Mouse (Mus musculus) liver, adult 2 months (tissue): ENCODE data around the gene Fanca. TPM values are rescaled to one million over a fixed set of nuclear protein-coding genes. Genes with fewer than 3 reads are reported as not detected.

Source experiments
- DNase-seq: peaks from one replicate; pipeline ENCODE4 v3.0.0-alpha.2; 2011; ENCODE audit warnings: low read depth, low spot score; ENCODE audit errors: extremely low read depth
- H3K27ac ChIP-seq: fragments of 200-500 bp; replicated peaks from 2 replicates; pipeline ENCODE4 v1.5.1; 2012; ENCODE audit warnings: low read depth, mild to moderate bottlenecking, control low read depth, inconsistent platforms, low read length; ENCODE audit not compliant: insufficient read depth
- H3K27me3 ChIP-seq: fragments of 200-500 bp; 2 replicates; pipeline ENCODE4 v1.6.1; 2012; ENCODE audit warnings: mild to moderate bottlenecking, moderate library complexity, low read length, inconsistent platforms; ENCODE audit not compliant: control insufficient read depth, insufficient read depth
- H3K36me3 ChIP-seq: fragments of 200-500 bp; 2 replicates; pipeline ENCODE4 v1.6.1; 2012; ENCODE audit warnings: low read length, inconsistent platforms; ENCODE audit not compliant: control insufficient read depth, insufficient read depth
- H3K4me1 ChIP-seq: fragments of 200-500 bp; 2 replicates; pipeline ENCODE4 v1.6.1; 2011; ENCODE audit warnings: low read length; ENCODE audit not compliant: control insufficient read depth, insufficient read depth
- H3K4me3 ChIP-seq: fragments of 200-500 bp; 2 replicates; pipeline ENCODE4 v1.5.1; 2011; ENCODE audit warnings: low read depth, mild to moderate bottlenecking, control low read depth, low read length, moderate library complexity; ENCODE audit not compliant: insufficient read depth
- H3K79me2 ChIP-seq: fragments of 200-500 bp; 2 replicates; pipeline ENCODE4 v1.6.1; 2012; ENCODE audit warnings: inconsistent platforms, mild to moderate bottlenecking, low read length, moderate library complexity; ENCODE audit not compliant: control insufficient read depth, insufficient read depth
- H3K9ac ChIP-seq: fragments of 200-500 bp; 2 replicates; pipeline ENCODE4 v1.6.1; 2012; ENCODE audit warnings: low read depth, mild to moderate bottlenecking, control low read depth, inconsistent platforms, low read length
- CTCF ChIP-seq: fragments of 200-500 bp; IDR thresholded peaks from 2 replicates; pipeline ENCODE4 v1.5.1; 2011; ENCODE audit warnings: low read depth, low read length, control low read depth
- POLR2A ChIP-seq: fragments of 200-500 bp; IDR thresholded peaks from 2 replicates; pipeline ENCODE4 v1.6.1; 2011; ENCODE audit warnings: low read length, control low read depth; ENCODE audit not compliant: insufficient read depth; ENCODE audit errors: extremely low read depth
- WGBS: fragments of 180-500 bp; shearing (Covaris S2); methylation state at CpG from one replicate; pipeline ENCODE4 v1.1.7; 2018; 5-methylcytosine and 5-hydroxymethylcytosine counted together
- polyA plus RNA-seq: library from polyadenylated mRNA; depleted of rRNA; stranded (reverse); fragments of >200 nt; gene quantifications from 2 replicates; pipeline ENCODE4 v1.2.3, GENCODE M21; 2012; rRNA removed
- total RNA-seq: library from RNA; depleted of rRNA; stranded (reverse); fragments of >200 nt; gene quantifications from 2 replicates; pipeline ENCODE4 v1.2.3, GENCODE M21; 2014; rRNA removed

The Fanca gene
- total RNA-seq (0.94 and 1.8 TPM in 2 replicates), polyA plus RNA-seq (0.88 and 1.1 TPM in 2 replicates)

DNA sequence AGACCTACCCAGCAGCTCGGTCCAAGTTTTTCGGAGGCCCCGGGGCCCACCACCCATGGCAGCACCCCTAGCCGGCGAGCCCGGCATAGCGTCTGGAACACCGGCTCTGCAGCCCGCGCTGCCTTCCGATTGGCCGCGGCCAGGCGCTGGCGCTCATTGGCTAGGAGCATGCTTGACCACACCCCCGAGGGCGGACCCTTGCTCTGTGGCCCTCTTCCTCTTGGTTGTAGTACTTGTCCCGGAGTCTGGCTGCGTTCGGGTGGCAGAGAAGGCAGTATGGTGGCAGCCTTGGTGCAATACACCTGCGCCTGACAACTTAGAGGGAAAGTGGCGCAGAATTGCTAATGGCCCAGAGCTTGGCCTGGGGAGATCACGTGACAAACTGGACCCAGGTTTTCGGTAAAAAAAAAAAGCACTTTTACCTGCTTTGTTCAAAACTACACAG is at the start of gene Fanca:
TSS of gene Fanca (minus strand) at position 110 of the 445 bp plus-strand sequence.
- no peaks in the 10 kb centered on the region for H3K79me2 ChIP-seq
- peak within 1 kb of the TSS; percentile 45; the same call in 1 of the 2 replicates for H3K27ac ChIP-seq
- H3K4me3 ChIP-seq, result peak within 1 kb of the TSS; percentile 75
- peak within 1 kb of the TSS; percentile 68 for H3K9ac ChIP-seq
- WGBS, result 0% methylated on average over 24 of the region's 24 CpGs
- peak; percentile 85 for DNase-seq
- TF ChIP-seq POLR2A (peak; percentile 87), CTCF (peak; percentile 37)
- no peaks in the 10 kb centered on the region for H3K27me3 ChIP-seq
- peaks cover 3% of the 10 kb centered on the region; the same call in 1 of the 2 replicates for H3K4me1 ChIP-seq
- H3K36me3 ChIP-seq, result no peaks in the 10 kb centered on the region

DNA sequence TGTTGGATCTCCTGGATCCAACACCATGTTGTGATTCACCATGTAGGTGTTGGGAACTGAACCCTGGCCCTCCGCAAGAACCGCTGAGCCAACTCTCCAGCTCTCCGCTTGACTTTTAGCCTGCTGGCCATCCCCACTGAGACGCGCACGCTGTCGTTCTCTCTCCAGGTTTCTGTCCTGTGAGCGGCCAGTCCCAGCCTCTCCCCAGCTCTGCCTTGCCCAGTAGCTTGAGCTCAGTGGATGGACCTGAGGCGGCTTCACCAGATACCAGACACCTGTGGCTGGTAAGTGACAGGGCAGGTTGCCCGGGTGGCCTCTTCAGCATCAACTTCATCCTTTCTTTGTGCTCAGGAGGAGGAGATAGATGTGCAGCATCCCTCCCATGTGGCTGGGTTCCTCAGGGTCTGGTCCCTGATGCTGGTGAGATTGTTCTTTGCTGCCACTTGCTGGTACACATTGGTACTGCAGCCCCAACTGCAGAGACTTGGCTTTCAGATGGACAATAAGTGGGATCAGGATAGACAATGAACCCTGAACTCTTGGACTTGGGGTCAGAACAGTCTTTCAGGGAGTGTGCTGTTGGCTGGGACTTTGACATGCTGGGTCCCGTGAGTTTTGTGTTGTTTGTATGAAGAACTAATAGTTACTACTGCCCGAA is 42.8 kb upstream of the Fanca start:
- DNase-seq, result peak; percentile 67
- TF ChIP-seq CTCF, result peak; percentile 91
- TF ChIP-seq POLR2A, result no peak
- H3K36me3 ChIP-seq, result no peaks in the 10 kb centered on the region
- no peak overlapping the region for H3K4me3 ChIP-seq
- WGBS, result 55% methylated on average over 12 of the region's 12 CpGs
- H3K27me3 ChIP-seq, result no peaks in the 10 kb centered on the region
- H3K79me2 ChIP-seq, result no peaks in the 10 kb centered on the region
- no peak overlapping the region for H3K27ac ChIP-seq
- no peak overlapping the region for H3K9ac ChIP-seq
- H3K4me1 ChIP-seq, result no peaks in the 10 kb centered on the region

DNA sequence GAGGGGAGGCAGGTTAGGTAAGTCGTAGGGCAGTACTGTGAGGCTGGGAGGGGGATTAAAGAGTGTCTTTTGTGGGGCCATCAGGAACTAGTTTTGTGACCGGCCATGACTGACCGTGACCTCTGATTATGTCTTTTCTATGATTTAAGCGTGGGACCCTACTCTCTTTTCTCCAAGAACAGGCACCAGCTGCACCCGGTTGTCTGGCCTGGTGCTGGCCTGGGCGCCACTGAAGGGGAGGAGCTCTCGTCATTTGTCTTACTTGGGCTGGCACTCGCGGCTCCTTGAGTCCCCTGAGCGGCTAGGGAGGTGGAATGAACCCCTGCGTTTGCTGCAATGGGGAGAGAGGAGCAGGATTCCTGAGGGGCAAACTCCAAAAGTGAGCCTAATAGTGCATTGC is 34.8 kb upstream of the Fanca start:
- no peak overlapping the region for H3K9ac ChIP-seq
- TF ChIP-seq CTCF, result no peak
- TF ChIP-seq POLR2A, result no peak
- H3K79me2 ChIP-seq, result no peaks in the 10 kb centered on the region
- no peak overlapping the region for H3K4me3 ChIP-seq
- H3K4me1 ChIP-seq, result no peaks in the 10 kb centered on the region
- H3K36me3 ChIP-seq, result no peaks in the 10 kb centered on the region
- no peak overlapping the region for H3K27ac ChIP-seq
- H3K27me3 ChIP-seq, result no peaks in the 10 kb centered on the region
- 74% methylated on average over 11 of the region's 11 CpGs for WGBS
- DNase-seq, result no peak

DNA sequence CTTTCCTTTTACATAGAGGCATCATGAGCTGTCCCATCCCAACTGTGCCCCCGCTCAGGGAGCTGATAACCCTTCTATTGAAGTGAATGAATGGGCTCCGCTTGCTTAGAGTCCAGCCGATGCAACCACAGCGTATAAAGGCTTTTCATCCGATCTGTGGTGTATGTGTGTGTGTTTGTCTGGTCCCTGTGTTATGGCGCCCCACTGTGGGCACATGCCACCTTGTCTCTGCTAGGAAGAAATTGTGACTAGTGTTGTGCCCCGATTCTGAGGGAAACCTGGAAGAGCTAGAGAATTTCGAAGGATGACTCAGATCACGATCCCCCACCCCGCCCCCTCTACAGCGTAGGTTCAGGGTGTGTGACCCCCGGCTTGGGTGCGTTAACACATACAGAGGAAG is 34.4 kb upstream of the Fanca start:
- no peaks in the 10 kb centered on the region for H3K36me3 ChIP-seq
- H3K27ac ChIP-seq, result no peak overlapping the region
- no peaks in the 10 kb centered on the region for H3K27me3 ChIP-seq
- H3K9ac ChIP-seq, result no peak overlapping the region
- H3K4me3 ChIP-seq, result no peak overlapping the region
- DNase-seq, result no peak
- H3K79me2 ChIP-seq, result no peaks in the 10 kb centered on the region
- TF ChIP-seq CTCF (peak; percentile 53; the same call in 1 of the 2 replicates), POLR2A (no peak)
- WGBS, result 51% methylated on average over 13 of the region's 13 CpGs
- no peaks in the 10 kb centered on the region for H3K4me1 ChIP-seq

DNA sequence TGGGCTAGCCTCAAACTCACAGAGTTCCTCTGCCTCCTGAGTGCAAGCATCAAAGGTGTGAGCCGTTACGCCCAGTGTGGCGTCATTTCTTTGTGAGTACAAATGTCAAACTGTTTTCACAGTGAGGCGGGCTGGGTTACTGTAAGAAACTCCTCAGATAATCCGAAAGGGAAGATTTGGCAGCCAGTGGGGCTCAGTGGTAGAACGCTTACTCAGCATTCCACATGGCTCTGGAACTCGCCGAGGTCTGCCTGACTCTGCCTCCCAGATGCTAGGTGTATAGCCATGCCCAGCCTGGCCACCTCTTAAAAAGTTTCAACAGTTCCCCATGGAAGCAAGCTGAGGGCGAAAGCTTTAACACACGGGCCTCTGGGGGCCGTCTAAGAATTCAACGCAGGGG is 33.7 kb upstream of the Fanca start:
- no peak for DNase-seq
- H3K79me2 ChIP-seq, result no peaks in the 10 kb centered on the region
- H3K4me3 ChIP-seq, result no peak overlapping the region
- no peak overlapping the region for H3K27ac ChIP-seq
- TF ChIP-seq CTCF (no peak), POLR2A (no peak)
- H3K27me3 ChIP-seq, result no peaks in the 10 kb centered on the region
- no peaks in the 10 kb centered on the region for H3K4me1 ChIP-seq
- WGBS, result 81% methylated on average over 12 of the region's 12 CpGs
- H3K36me3 ChIP-seq, result no peaks in the 10 kb centered on the region
- H3K9ac ChIP-seq, result no peak overlapping the region

DNA sequence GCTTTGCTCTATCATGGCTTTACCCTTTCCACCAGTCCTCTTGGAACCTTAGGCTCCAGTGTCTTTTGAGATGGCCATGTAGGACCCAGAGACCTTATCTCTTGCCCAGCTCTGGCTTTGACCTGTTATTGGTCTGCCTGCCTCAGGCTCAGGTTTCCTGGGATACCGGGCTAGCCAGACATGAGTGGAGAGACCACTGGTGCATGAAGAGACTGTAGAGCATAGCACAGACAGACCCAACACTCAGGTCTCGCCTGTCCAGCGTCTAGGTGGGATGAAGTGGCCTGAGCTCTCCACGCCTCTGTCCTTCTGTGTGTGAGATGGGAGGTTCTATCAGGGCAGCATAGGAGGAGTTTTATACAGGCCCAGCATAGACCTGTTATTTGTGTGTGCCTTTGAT is 30.7 kb upstream of the Fanca start:
- 90% methylated on average over 4 of the region's 4 CpGs for WGBS
- Histone ChIP-seq H3K4me1 (no peaks in the 10 kb centered on the region), H3K79me2 (no peaks in the 10 kb centered on the region), H3K27me3 (no peaks in the 10 kb centered on the region), H3K27ac (no peak overlapping the region), H3K9ac (no peak overlapping the region), H3K36me3 (no peaks in the 10 kb centered on the region), H3K4me3 (no peak overlapping the region)
- no peak for DNase-seq
- TF ChIP-seq POLR2A, result no peak
- TF ChIP-seq CTCF, result no peak
